Mouse (Mus musculus): Measurements from ENCODE around the gene Gm10644. TPM values are rescaled to one million over a fixed set of nuclear protein-coding genes. Genes with fewer than 3 reads are reported as not detected.

Gm10644 gene
- polyA plus RNA-seq, 1 experiment from 2014 or later: 0.13 TPM

DNA sequence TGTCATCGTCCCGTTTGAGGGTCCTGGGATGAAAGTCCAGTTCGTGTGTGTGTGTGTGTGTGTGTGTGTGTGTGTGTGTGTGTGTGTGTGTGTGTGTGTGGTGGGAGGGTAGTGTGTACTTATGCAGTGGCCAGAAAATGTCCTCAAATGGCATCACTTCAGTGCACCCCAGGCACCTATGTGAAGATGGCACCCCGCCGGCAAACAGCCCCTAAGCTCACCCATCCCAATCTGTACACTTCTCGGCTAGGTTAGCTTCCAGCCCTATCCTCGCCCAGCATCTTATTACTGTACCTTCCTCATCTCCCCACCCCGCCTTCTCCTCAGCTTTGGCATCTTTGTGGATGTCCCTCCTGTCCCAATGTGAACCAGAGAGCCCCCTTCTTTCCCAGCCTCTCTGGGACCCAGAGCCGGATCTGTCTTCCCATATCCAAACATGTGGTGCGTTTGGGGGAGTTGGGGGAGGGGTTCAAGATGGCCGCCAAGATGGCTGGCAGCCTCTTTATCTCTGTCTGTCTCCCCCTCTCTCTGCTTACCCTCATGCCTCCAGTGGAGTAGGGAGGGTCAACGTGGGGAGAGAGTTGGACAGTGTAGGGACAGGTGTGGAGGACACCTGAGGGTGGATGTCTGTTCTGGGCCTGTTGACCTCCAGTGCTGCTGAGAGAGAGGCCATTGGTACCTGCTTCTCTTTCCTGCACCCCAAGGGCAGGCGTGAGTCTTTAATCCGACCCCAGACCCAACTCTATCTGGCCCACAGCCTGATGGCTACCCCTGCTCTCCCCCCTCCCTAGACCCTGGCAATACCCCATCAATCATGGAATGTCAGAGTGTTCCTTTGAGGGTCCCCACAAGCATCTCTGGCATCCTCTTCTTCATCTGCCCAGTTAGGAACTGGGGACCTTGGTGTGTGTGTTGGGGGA lies 53.2 kb downstream of the Gm10644 start:
- H3K27ac ChIP-seq (replicated peaks): no peak overlapping the region
- peak overlapping the region; percentile 76 for H3K4me3 ChIP-seq (ENCODE audit: low read depth, low read length)
- H3K9ac ChIP-seq (ENCODE audit: low read length): no peak overlapping the region; the same call in 1 of the 2 replicates
- WGBS: 14% methylated on average over 14 of the region's 14 CpGs
- peak overlapping the region; percentile 95 for H3K4me2 ChIP-seq (replicated peaks; ENCODE audit: low read depth)
- no peak for ATAC-seq (ENCODE audit: low FRiP score, low TSS enrichment)
- no peak for TF ChIP-seq EP300 (optimal IDR thresholded peaks at IDR 0.05)
- H3K4me1 ChIP-seq (replicated peaks; ENCODE audit: control insufficient read depth, insufficient read depth): no peaks in the 10 kb centered on the region
- no peaks in the 10 kb centered on the region for H3K27me3 ChIP-seq (ENCODE audit: control insufficient read depth, insufficient read depth, low read length)
- no peaks in the 10 kb centered on the region for H3K36me3 ChIP-seq (ENCODE audit: control insufficient read depth, insufficient read depth, low read length)
- no peak for DNase-seq (ENCODE audit: low spot score)
- no peaks in the 10 kb centered on the region for H3K9me3 ChIP-seq (ENCODE audit: control insufficient read depth, low read length)

GRCm38 (mm10) chr8:83900957-83901270 lies 54.1 kb downstream of the Gm10644 start:
- DNase-seq (ENCODE audit: low spot score): no peak
- WGBS: under 1% methylated on average over 33 of the region's 40 CpGs
- H3K4me1 ChIP-seq (replicated peaks; ENCODE audit: control insufficient read depth, insufficient read depth): no peaks in the 10 kb centered on the region
- H3K9me3 ChIP-seq (ENCODE audit: control insufficient read depth, low read length): no peaks in the 10 kb centered on the region
- no peak for ATAC-seq (ENCODE audit: low FRiP score, low TSS enrichment)
- peak overlapping the region; percentile 96 for H3K27ac ChIP-seq (replicated peaks)
- peak overlapping the region; percentile 82 for H3K9ac ChIP-seq (ENCODE audit: low read length)
- peak overlapping the region; percentile 95 for H3K4me2 ChIP-seq (replicated peaks; ENCODE audit: low read depth)
- peak overlapping the region; percentile 76 for H3K4me3 ChIP-seq (ENCODE audit: low read depth, low read length)
- no peaks in the 10 kb centered on the region for H3K36me3 ChIP-seq (ENCODE audit: control insufficient read depth, insufficient read depth, low read length)
- TF ChIP-seq EP300 (optimal IDR thresholded peaks at IDR 0.05): no peak
- no peaks in the 10 kb centered on the region for H3K27me3 ChIP-seq (ENCODE audit: control insufficient read depth, insufficient read depth, low read length)

- H3K9me3 ChIP-seq (ENCODE audit: control insufficient read depth, low read length): no peaks in the 10 kb centered on the region
- H3K9ac ChIP-seq (ENCODE audit: low read length): peak overlapping the region; percentile 82
- H3K4me3 ChIP-seq (ENCODE audit: low read depth, low read length): peak overlapping the region; percentile 76
- H3K36me3 ChIP-seq (ENCODE audit: control insufficient read depth, insufficient read depth, low read length): no peaks in the 10 kb centered on the region
- H3K27me3 ChIP-seq (ENCODE audit: control insufficient read depth, insufficient read depth, low read length): no peaks in the 10 kb centered on the region
- 1% methylated on average over 54 of the region's 100 CpGs for WGBS
- H3K4me2 ChIP-seq (replicated peaks; ENCODE audit: low read depth): peak overlapping the region; percentile 95
- TF ChIP-seq CTCF (IDR thresholded peaks at IDR 0.05; ENCODE audit: low read depth) (peak; percentile 1; the same call in 1 of the 2 replicates), EP300 (optimal IDR thresholded peaks at IDR 0.05) (no peak)
- peak; percentile 21; the same call in 1 of the 2 replicates for ATAC-seq (ENCODE audit: low FRiP score, low TSS enrichment)
- DNase-seq (ENCODE audit: low spot score): no peak
- no peaks in the 10 kb centered on the region for H3K4me1 ChIP-seq (replicated peaks; ENCODE audit: control insufficient read depth, insufficient read depth)
- peak overlapping the region; percentile 96 for H3K27ac ChIP-seq (replicated peaks)
Measured at GRCm38 (mm10) chr8:83900266-83900956, 54.6 kb downstream of the Gm10644 start.

DNA sequence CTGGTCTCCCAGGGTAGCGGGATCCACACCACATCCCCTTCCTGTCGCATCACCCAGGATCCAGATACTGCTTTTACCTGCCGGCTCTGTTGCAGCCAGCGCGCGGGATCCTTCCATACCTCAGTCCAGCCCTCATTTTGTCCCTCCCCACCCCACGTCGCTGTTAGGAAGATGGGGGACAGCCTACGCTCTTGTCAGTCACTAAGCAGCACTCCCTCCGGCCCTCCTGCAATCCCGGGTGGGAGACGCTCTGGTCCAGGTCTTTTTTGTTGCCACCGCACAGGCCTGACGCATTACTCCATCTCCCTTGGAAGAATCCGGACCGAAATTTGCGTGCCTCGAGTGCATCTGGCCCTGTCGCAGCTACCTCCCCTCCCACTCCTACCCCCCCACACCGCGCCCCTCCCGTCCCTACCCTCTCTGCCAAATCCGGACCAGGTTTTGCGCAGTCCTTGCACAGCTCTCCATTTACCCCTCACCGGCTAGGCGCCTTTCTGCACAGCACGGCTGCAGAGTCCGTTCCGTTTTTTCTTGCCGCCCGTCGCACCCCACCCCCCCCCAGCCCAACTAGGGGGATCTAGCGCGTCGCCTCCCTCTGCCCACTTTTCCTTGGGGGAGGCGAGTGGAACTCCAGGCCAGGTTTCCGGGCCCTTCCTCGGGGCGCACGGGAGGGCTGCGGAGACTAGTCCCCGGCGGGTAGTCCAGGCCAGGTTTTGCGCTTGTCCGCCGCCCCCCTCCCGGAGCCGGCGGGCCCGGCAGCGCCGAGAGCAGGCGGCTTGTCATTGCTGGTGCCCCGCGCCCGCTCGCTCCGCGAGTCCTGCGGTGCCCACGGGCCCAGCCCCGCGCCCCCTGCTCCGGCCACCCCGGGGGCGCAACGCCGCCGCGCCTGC lies 55.4 kb downstream of the Gm10644 start, which contains the start of gene Adgrl1:
Gene Adgrl1, plus strand, starts transcription at position 743 of the 890 bp plus-strand sequence.
- under 1% methylated on average over 56 of the region's 70 CpGs for WGBS
- H3K36me3 ChIP-seq (ENCODE audit: control insufficient read depth, insufficient read depth, low read length): no peaks in the 10 kb centered on the region
- H3K27ac ChIP-seq (replicated peaks): peak within 1 kb of the TSS; percentile 96
- TF ChIP-seq CTCF (IDR thresholded peaks at IDR 0.05; ENCODE audit: low read depth): no peak
- peak; percentile 54 for TF ChIP-seq EP300 (optimal IDR thresholded peaks at IDR 0.05)
- peak within 1 kb of the TSS; percentile 76 for H3K4me3 ChIP-seq (ENCODE audit: low read depth, low read length)
- H3K9ac ChIP-seq (ENCODE audit: low read length): peak within 1 kb of the TSS; percentile 82
- H3K27me3 ChIP-seq (ENCODE audit: control insufficient read depth, insufficient read depth, low read length): no peaks in the 10 kb centered on the region
- ATAC-seq (ENCODE audit: low FRiP score, low TSS enrichment): peak; percentile 89
- peak within 1 kb of the TSS; percentile 95 for H3K4me2 ChIP-seq (replicated peaks; ENCODE audit: low read depth)
- no peaks in the 10 kb centered on the region for H3K9me3 ChIP-seq (ENCODE audit: control insufficient read depth, low read length)
- H3K4me1 ChIP-seq (replicated peaks; ENCODE audit: control insufficient read depth, insufficient read depth): no peaks in the 10 kb centered on the region
- DNase-seq (ENCODE audit: low spot score): peak; percentile 90

DNA sequence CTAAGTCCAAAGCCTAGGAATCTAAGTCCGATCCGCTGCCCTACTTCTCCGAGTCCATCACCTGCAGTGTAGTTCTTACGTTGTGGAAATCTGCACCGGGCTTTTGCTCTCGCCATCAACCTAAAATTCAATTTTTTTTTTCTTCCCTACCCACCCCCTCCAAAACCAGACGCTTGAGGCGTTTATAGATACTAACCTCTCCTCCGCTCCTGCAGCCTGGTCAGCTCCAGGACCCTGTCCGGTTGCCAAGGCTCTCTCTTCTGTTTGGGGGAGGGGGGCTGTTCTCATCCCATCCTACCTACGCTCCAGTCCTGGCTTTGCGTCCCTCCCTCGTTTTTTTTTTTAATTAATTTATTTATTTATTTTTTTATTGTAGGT lies 56.0 kb downstream of the Gm10644 start:
- DNase-seq (ENCODE audit: low spot score) (peak; percentile 56), ATAC-seq (ENCODE audit: low FRiP score, low TSS enrichment) (peak; percentile 49)
- H3K36me3 ChIP-seq (ENCODE audit: control insufficient read depth, insufficient read depth, low read length): no peaks in the 10 kb centered on the region
- no peaks in the 10 kb centered on the region for H3K9me3 ChIP-seq (ENCODE audit: control insufficient read depth, low read length)
- H3K4me3 ChIP-seq (ENCODE audit: low read depth, low read length): peak overlapping the region; percentile 76
- no peaks in the 10 kb centered on the region for H3K27me3 ChIP-seq (ENCODE audit: control insufficient read depth, insufficient read depth, low read length)
- no peak for TF ChIP-seq CTCF (IDR thresholded peaks at IDR 0.05; ENCODE audit: low read depth)
- peak; percentile 19 for TF ChIP-seq EP300 (optimal IDR thresholded peaks at IDR 0.05)
- H3K4me2 ChIP-seq (replicated peaks; ENCODE audit: low read depth): peak overlapping the region; percentile 95
- WGBS: under 1% methylated on average over 13 of the region's 13 CpGs
- no peaks in the 10 kb centered on the region for H3K4me1 ChIP-seq (replicated peaks; ENCODE audit: control insufficient read depth, insufficient read depth)
- peak overlapping the region; percentile 51 for H3K9ac ChIP-seq (ENCODE audit: low read length)
- H3K27ac ChIP-seq (replicated peaks): peak overlapping the region; percentile 96

Data from stomach, postnatal 0 days (tissue).